Mouse (Mus musculus) G1E (cell line): Measurements from ENCODE around the gene Il10.

Experiments used
- CTCF ChIP-seq: IDR thresholded peaks from 2 replicates; pipeline ENCODE4 v1.5.1; 2012; ENCODE audit warnings: low read depth, low read length, inconsistent platforms, mixed read lengths
- GATA2 ChIP-seq: IDR thresholded peaks from 2 replicates; pipeline ENCODE4 v1.6.1; 2012; ENCODE audit warnings: low read depth, low read length, inconsistent platforms, borderline replicate concordance
- TAL1 ChIP-seq: conservative IDR thresholded peaks from 2 replicates; pipeline ENCODE4 v1.6.1; 2012; ENCODE audit warnings: low read depth, low read length, inconsistent platforms, mixed read lengths

DNA sequence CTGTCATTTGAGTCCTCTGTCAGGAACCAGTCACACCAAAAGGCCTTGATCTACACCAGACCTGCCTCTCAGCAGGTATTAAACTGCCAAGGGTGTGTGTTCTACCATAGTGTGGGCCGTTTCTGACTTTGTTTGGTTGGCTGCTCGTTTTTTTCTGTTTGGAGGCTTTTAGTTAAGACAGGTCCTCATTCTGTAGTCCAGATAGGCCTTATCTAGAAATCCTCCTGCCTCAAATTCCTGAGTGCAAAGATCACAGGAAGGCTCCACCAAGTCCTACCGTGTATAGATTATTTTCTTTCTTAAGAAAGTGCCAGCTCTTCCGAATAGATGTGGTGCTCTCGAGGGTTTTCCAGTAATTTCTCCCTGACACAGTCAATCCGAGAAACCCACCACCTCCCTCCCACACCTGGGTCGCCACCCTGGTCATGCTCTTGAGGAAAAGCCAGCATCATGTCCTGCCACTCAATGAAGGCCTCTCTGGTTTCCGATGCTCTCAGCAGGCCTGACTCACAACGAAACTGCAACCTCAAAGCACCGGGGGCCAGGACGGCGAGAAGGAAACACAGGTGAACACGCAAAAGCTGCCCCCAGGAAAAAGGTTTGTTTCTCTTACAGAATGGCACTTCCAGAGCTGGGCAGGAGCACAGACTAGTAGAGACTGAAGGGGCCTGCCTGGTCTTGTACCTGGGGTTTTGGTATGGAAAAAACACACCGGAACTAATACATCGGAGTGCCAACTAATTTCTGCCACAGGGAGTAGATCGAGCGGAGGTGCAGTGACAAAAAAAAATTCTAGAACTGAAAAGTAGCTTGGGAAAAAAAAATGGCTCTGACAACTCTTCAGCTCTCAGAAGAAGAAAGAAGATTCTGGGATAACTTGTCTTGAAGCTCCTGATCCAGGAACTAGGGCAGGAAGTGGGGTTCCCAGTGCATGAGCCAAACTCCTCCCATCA, 9.2 kb upstream of the Il10 start:
- TF ChIP-seq CTCF (no peak), TAL1 (no peak), GATA2 (no peak)
